Mouse (Mus musculus) erythroblast, embryonic 14.5 days (primary cell): Measurements from ENCODE around the gene Obscn.

Experiments
- GATA1 ChIP-seq: IDR thresholded peaks from 2 replicates; pipeline ENCODE4 v1.6.1; 2012; ENCODE audit warnings: low read length, inconsistent platforms, mixed read lengths
- TAL1 ChIP-seq: IDR thresholded peaks from 3 replicates; pipeline ENCODE4 v1.6.1; 2012; ENCODE audit warnings: low read length, inconsistent platforms, mixed read lengths

DNA sequence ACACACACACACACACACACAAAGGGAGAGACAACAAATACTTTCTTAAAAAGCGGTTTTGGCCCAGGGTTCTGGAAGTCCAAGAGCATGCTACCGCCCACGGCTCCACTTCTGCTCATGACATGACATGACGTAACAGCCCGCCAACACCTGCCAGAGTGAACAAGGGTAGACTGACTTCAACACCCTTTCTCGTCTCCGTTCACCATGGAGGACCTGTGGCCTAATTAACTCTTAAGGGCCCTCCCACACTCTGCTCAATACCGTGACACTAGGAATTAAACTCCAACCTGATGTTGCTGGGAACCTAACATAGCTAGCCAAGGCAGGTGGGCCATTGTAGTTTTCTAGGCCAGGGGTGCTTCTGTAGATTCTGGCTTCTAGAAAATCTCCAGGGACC, 167.2 kb downstream of the Obscn start:
- no peak for TF ChIP-seq GATA1
- no peak for TF ChIP-seq TAL1
